Mouse (Mus musculus) gastrocnemius, postnatal 25 days (tissue): ENCODE measurements at regions not wholly inside any gene's neighbourhood (a gene's known extent, or its start where the extent isn't known, plus 50 kb on each side); places are given as distances from the start of the nearest gene placed in this dataset.

Source experiments
- DNase-seq: peaks from one replicate; pipeline ENCODE4 v3.0.0; 2022

DNA sequence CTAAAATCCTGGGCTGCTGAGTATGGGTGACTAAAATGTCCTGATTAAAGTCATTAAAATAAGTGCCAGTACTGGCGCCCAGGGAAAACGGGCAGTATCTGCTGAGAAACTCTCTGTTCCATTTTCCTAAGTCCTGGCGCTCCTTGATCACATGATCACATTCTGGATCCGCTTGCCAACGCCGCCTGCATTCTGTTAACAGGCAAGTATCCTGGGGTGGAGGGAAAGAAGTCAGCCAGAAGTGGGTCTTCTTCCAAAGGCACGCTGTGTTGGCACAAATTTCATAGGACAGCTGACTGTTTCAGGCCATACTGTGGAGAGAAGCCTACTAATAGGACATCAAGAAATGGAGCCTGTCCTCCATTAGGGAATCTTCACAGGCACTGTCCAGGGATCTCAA lies 52.0 kb upstream of the Akirin2 start:
- no peak for DNase-seq

DNA sequence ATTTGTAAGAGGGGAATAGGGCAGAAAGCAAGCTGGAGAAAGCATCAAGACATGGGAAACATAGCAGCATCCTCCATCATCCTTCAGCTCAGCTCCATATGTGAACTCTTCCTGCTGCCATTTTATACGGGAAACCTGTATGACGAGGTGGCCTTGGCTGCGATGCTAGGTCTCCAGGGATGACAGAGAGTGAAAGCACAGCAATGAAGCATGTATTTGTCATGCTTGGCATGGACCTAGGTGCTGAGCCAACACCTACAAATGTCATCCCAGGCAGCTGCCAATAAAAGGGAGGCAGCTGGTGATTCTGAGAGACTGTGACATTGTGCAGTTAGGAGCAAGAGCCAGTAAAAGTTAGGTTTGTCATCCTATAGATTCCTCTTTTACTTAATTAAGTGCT lies 51.0 kb upstream of the Akirin2 start:
- DNase-seq: no peak
